Mouse (Mus musculus) neural tube, embryonic 15.5 days (tissue): ENCODE data around the gene Gna11. TPM values are rescaled to one million over a fixed set of nuclear protein-coding genes. Genes with fewer than 3 reads are reported as not detected.

Experiments
- microRNA-seq: library from miRNA; unstranded; fragments of <30 nt; microRNA quantifications from one replicate; pipeline ENCODE4, GENCODE M21; 2017
- polyA plus RNA-seq: library from polyadenylated mRNA; unstranded; fragments of >200 nt; fragmentation: Nextera tagmentation; extraction: Ambion mirVana; gene quantifications from 2 replicates; pipeline ENCODE4 v1.2.1, GENCODE M21; 2015

Gene Gna11
- polyA plus RNA-seq, 1 experiment from 2014 or later = 91.1 TPM

Small RNA genes lying within 50 kb of the gene (microRNA-seq; reads per million reads assigned to microRNA genes)
- gene Gm25595 = not detected

Other genes with a start within 250 kb of the Gna11 start
- gene Cactin, start 224.1 kb downstream of the Gna11 start, polyA plus RNA-seq = 27.8 and 34.0 TPM in 2 replicates
- 5.5 and 11.4 TPM in 2 replicates for gene Tbxa2r, start 216.5 kb downstream of the Gna11 start, polyA plus RNA-seq
- gene Gipc3, start 201.9 kb downstream of the Gna11 start, polyA plus RNA-seq = not detected in 2 replicates
- 31.0 and 48.9 TPM in 2 replicates for gene Hmg20b, start 194.7 kb downstream of the Gna11 start, polyA plus RNA-seq
- 22.9 and 29.4 TPM in 2 replicates for gene Mfsd12, start 187.7 kb downstream of the Gna11 start, polyA plus RNA-seq
- gene 4930404N11Rik, start 179.4 kb downstream of the Gna11 start, polyA plus RNA-seq = 1.3 and 1.5 TPM in 2 replicates
- gene Fzr1, start 166.7 kb downstream of the Gna11 start, polyA plus RNA-seq = 132 and 146 TPM in 2 replicates
- gene Dohh, start 160.8 kb downstream of the Gna11 start, polyA plus RNA-seq = 101 TPM in 2 replicates
- gene Gm48551, start 160.7 kb downstream of the Gna11 start, polyA plus RNA-seq = 5.7 and 7.2 TPM in 2 replicates
- 3.4 and 3.6 TPM in 2 replicates for gene Gm48552, start 156.2 kb downstream of the Gna11 start, polyA plus RNA-seq
- gene Smim24, start 152.1 kb downstream of the Gna11 start, polyA plus RNA-seq = 2.5 and 9.3 TPM in 2 replicates
- gene Nfic, start 89.6 kb downstream of the Gna11 start, polyA plus RNA-seq = 35.0 and 35.8 TPM in 2 replicates
- 54.8 and 62.5 TPM in 2 replicates for gene Celf5, start 62.5 kb downstream of the Gna11 start, polyA plus RNA-seq
- gene Ncln, start 48.8 kb downstream of the Gna11 start, polyA plus RNA-seq = 68.5 and 70.3 TPM in 2 replicates
- 0.69 and 2.1 TPM in 2 replicates for gene S1pr4, start 45.1 kb downstream of the Gna11 start, polyA plus RNA-seq
- gene Gna15, start 21.0 kb downstream of the Gna11 start, polyA plus RNA-seq = 1.7 and 2.6 TPM in 2 replicates
- 771 and 825 TPM in 2 replicates for gene Aes, start 14.3 kb upstream of the Gna11 start, polyA plus RNA-seq
- gene Tle2, start 29.4 kb upstream of the Gna11 start, polyA plus RNA-seq = 41.8 and 49.9 TPM in 2 replicates
- gene Tle6, start 55.9 kb upstream of the Gna11 start, polyA plus RNA-seq = 5.7 and 7.3 TPM in 2 replicates
- gene BC025920, start 61.1 kb upstream of the Gna11 start, polyA plus RNA-seq = 1.3 and 2.3 TPM in 2 replicates
- gene Sirt6, start 82.6 kb upstream of the Gna11 start, polyA plus RNA-seq = 45.6 and 51.8 TPM in 2 replicates
- 19.0 and 24.2 TPM in 2 replicates for gene Ankrd24, start 83.3 kb upstream of the Gna11 start, polyA plus RNA-seq
- gene Gm10778, start 103.9 kb upstream of the Gna11 start, polyA plus RNA-seq = 6.6 and 6.9 TPM in 2 replicates
- gene Zfp433, start 159.6 kb upstream of the Gna11 start, polyA plus RNA-seq = 16.2 and 16.4 TPM in 2 replicates
- 16.3 and 17.6 TPM in 2 replicates for gene Gm3055, start 226.0 kb upstream of the Gna11 start, polyA plus RNA-seq